Mouse (Mus musculus): ENCODE data around the gene Hhat.

The Hhat gene

GRCm38 (mm10) chr1:192741896-192742295, 29.1 kb downstream of the Hhat start:
- DNase-seq: no peak

GRCm38 (mm10) chr1:192736524-192736923, 34.5 kb downstream of the Hhat start:
- DNase-seq: no peak

GRCm38 (mm10) chr1:192736002-192736426, 35.0 kb downstream of the Hhat start:
- DNase-seq: peak; percentile 5

GRCm38 (mm10) chr1:192730517-192730916, 40.5 kb downstream of the Hhat start:
- DNase-seq: no peak

- DNase-seq: peak; percentile 70
Measured at GRCm38 (mm10) chr1:192726996-192727624, 43.9 kb downstream of the Hhat start.

GRCm38 (mm10) chr1:192722147-192722546, 48.9 kb downstream of the Hhat start:
- DNase-seq: peak; percentile 74

- no peak for DNase-seq
Measured at GRCm38 (mm10) chr1:192720156-192720555, 50.9 kb downstream of the Hhat start.

- DNase-seq: peak; percentile 76
Measured at GRCm38 (mm10) chr1:192711779-192712348, 59.2 kb downstream of the Hhat start.

- DNase-seq: no peak
Measured at GRCm38 (mm10) chr1:192700339-192701073, 70.5 kb downstream of the Hhat start.

- DNase-seq: no peak
Measured at GRCm38 (mm10) chr1:192699101-192699500, 71.9 kb downstream of the Hhat start.

- no peak for DNase-seq
Measured at GRCm38 (mm10) chr1:192696371-192696863, 74.6 kb downstream of the Hhat start.

GRCm38 (mm10) chr1:192693644-192694043, 77.4 kb downstream of the Hhat start:
- no peak for DNase-seq

- DNase-seq: no peak
Measured at GRCm38 (mm10) chr1:192692982-192693381, 78.0 kb downstream of the Hhat start.

- DNase-seq: no peak
Measured at GRCm38 (mm10) chr1:192682219-192682951, 88.6 kb downstream of the Hhat start.

- DNase-seq: no peak
Measured at GRCm38 (mm10) chr1:192677236-192677635, 93.8 kb downstream of the Hhat start.

- DNase-seq: no peak
Measured at GRCm38 (mm10) chr1:192663608-192664007, 107.4 kb downstream of the Hhat start.

GRCm38 (mm10) chr1:192663092-192663491, 107.9 kb downstream of the Hhat start:
- no peak for DNase-seq

GRCm38 (mm10) chr1:192661612-192662011, 109.4 kb downstream of the Hhat start:
- DNase-seq: no peak

GRCm38 (mm10) chr1:192657417-192657816, 113.6 kb downstream of the Hhat start:
- peak; percentile 10 for DNase-seq

GRCm38 (mm10) chr1:192651981-192652605, 118.9 kb downstream of the Hhat start:
- no peak for DNase-seq

- DNase-seq: no peak
Measured at GRCm38 (mm10) chr1:192650586-192650985, 120.4 kb downstream of the Hhat start.

- DNase-seq: no peak
Measured at GRCm38 (mm10) chr1:192650023-192650422, 121.0 kb downstream of the Hhat start.

- no peak for DNase-seq
Measured at GRCm38 (mm10) chr1:192649233-192649632, 121.8 kb downstream of the Hhat start.

Data from lung, postnatal 14 days (tissue).